20 mouse cellular contexts compared by ENCODE assay signal in genomic region chr2:161833846-161834245, GRCm38 (mm10).
DNase-seq lines count a peak whose midpoint lies in the region; ATAC-seq and TF ChIP-seq lines count a peak whose summit lies in the region.
"Had no signal": no experiment of that assay in that cellular context is flagged by ENCODE, and none has a peak within 500 bp of the region (broad histone marks: within the 10 kb centered on the region; RNA-seq: fewer than 3 reads in every experiment).

No protein-coding gene starts in this region.

- H3K9ac ChIP-seq in midbrain, embryonic 11.5 days (ENCODE audit: low read length), result no peak overlapping the region
- H3K9ac ChIP-seq in midbrain, embryonic 13.5 days (replicated peaks), result no peak overlapping the region
- H3K9ac ChIP-seq in hindbrain, embryonic 12.5 days, result no peak overlapping the region
- H3K9ac ChIP-seq: embryonic facial prominence, embryonic 13.5 days; forebrain, embryonic 13.5 days; hindbrain, embryonic 13.5 days had no signal

- no peaks in the 10 kb centered on the region for H3K36me3 ChIP-seq in midbrain, embryonic 11.5 days (ENCODE audit: control insufficient read depth, insufficient read depth, low read length)
- H3K36me3 ChIP-seq in midbrain, embryonic 13.5 days, result no peaks in the 10 kb centered on the region
- no peaks in the 10 kb centered on the region for H3K36me3 ChIP-seq in hindbrain, embryonic 12.5 days
- H3K36me3 ChIP-seq: embryonic facial prominence, embryonic 13.5 days; heart, embryonic 10.5 days; hindbrain, embryonic 13.5 days had no signal

- no peak for TF ChIP-seq POLR2A in cerebellum, adult 2 months (IDR thresholded peaks at IDR 0.05; ENCODE audit: borderline replicate concordance, insufficient read depth, low read length)
- no peak for TF ChIP-seq POLR2A in embryonic fibroblast, embryonic 13.5 days (IDR thresholded peaks at IDR 0.05; ENCODE audit: low read depth, low read length)

- no peaks in the 10 kb centered on the region for H3K27me3 ChIP-seq in midbrain, embryonic 11.5 days (ENCODE audit: control insufficient read depth, insufficient read depth, low read length)
- no peaks in the 10 kb centered on the region for H3K27me3 ChIP-seq in midbrain, embryonic 13.5 days
- H3K27me3 ChIP-seq in cerebellum, adult 2 months (ENCODE audit: control insufficient read depth, insufficient read depth, low read length), result no peaks in the 10 kb centered on the region; the same call in 1 of the 2 replicates
- H3K27me3 ChIP-seq in hindbrain, embryonic 12.5 days, result no peaks in the 10 kb centered on the region
- H3K27me3 ChIP-seq: embryonic facial prominence, embryonic 13.5 days; forebrain, embryonic 13.5 days; hindbrain, embryonic 13.5 days had no signal

- peak; percentile 39 for DNase-seq in midbrain, embryonic 11.5 days (ENCODE audit: low spot score, missing footprints)
- DNase-seq in cerebellum, adult 2 months, result peak; percentile 55 to 77
- peak; percentile 27 to 60 for DNase-seq in cerebellum, postnatal 10 days
- no peak for DNase-seq in urinary bladder, adult 18-20 months (ENCODE audit: low spot score in 2 of 2)
- no peak for DNase-seq in frontal cortex, adult 2 months (ENCODE audit: extremely low spot score in 1 of 2, low spot score in 1 of 2)
- DNase-seq: adrenal gland, adult 8-10 months; adrenal gland, postnatal 36 days; gastrocnemius, postnatal 36 days; heart, adult 18-20 months; heart, postnatal 10 days; heart, postnatal 4 days; kidney, adult 18-20 months had no signal

- no peak overlapping the region for H3K27ac ChIP-seq in midbrain, embryonic 11.5 days (ENCODE audit: low read depth, low read length)
- H3K27ac ChIP-seq in midbrain, embryonic 13.5 days, result no peak overlapping the region
- no peak overlapping the region for H3K27ac ChIP-seq in cerebellum, adult 2 months (ENCODE audit: insufficient read depth, low read length)
- peak overlapping the region; percentile 41; the same call in 1 of the 2 replicates for H3K27ac ChIP-seq in embryonic fibroblast, embryonic 13.5 days (ENCODE audit: insufficient read depth, low read length)
- no peak overlapping the region for H3K27ac ChIP-seq in hindbrain, embryonic 12.5 days
- H3K27ac ChIP-seq: embryonic facial prominence, embryonic 13.5 days; forebrain, embryonic 13.5 days; heart, embryonic 10.5 days; hindbrain, embryonic 13.5 days; hindbrain, postnatal 0 days had no signal

- H3K4me3 ChIP-seq in midbrain, embryonic 11.5 days (ENCODE audit: low read depth, low read length), result no peak overlapping the region
- no peak overlapping the region for H3K4me3 ChIP-seq in midbrain, embryonic 13.5 days (replicated peaks)
- no peak overlapping the region for H3K4me3 ChIP-seq in cerebellum, adult 2 months (replicated peaks; ENCODE audit: insufficient read depth, low read depth, low read length)
- no peak overlapping the region for H3K4me3 ChIP-seq in embryonic fibroblast, embryonic 13.5 days (ENCODE audit: insufficient read depth, low read length)
- H3K4me3 ChIP-seq in hindbrain, embryonic 12.5 days, result no peak overlapping the region
- H3K4me3 ChIP-seq: embryonic facial prominence, embryonic 13.5 days; forebrain, embryonic 13.5 days; heart, embryonic 10.5 days; hindbrain, embryonic 13.5 days had no signal

- 87% methylated on average over 2 of the region's 2 CpGs for WGBS in midbrain, embryonic 11.5 days
- 84% methylated on average over 2 of the region's 2 CpGs for WGBS in midbrain, embryonic 13.5 days
- WGBS in cerebellum, adult 2 months, result 23% methylated on average over 2 of the region's 2 CpGs
- WGBS in hindbrain, embryonic 12.5 days, result 77% methylated on average over 2 of the region's 2 CpGs

- H3K9me3 ChIP-seq in midbrain, embryonic 11.5 days (ENCODE audit: control insufficient read depth, low read length), result no peaks in the 10 kb centered on the region
- H3K9me3 ChIP-seq in midbrain, embryonic 13.5 days, result no peaks in the 10 kb centered on the region
- no peaks in the 10 kb centered on the region for H3K9me3 ChIP-seq in hindbrain, embryonic 12.5 days (replicated peaks)
- H3K9me3 ChIP-seq: embryonic facial prominence, embryonic 13.5 days; forebrain, embryonic 13.5 days; heart, embryonic 10.5 days; hindbrain, embryonic 13.5 days had no signal

- H3K4me1 ChIP-seq in midbrain, embryonic 11.5 days (ENCODE audit: control insufficient read depth, insufficient read depth, low read length), result no peaks in the 10 kb centered on the region
- H3K4me1 ChIP-seq in midbrain, embryonic 13.5 days (replicated peaks), result no peaks in the 10 kb centered on the region
- H3K4me1 ChIP-seq in cerebellum, adult 2 months (ENCODE audit: control insufficient read depth, insufficient read depth, low read length), result peaks cover 13% of the 10 kb centered on the region; the same call in 1 of the 2 replicates
- H3K4me1 ChIP-seq in embryonic fibroblast, embryonic 13.5 days (ENCODE audit: control insufficient read depth, insufficient read depth, low read length), result no peaks in the 10 kb centered on the region
- no peaks in the 10 kb centered on the region for H3K4me1 ChIP-seq in hindbrain, embryonic 12.5 days
- H3K4me1 ChIP-seq: embryonic facial prominence, embryonic 13.5 days; forebrain, embryonic 13.5 days; hindbrain, embryonic 13.5 days had no signal

- H3K4me2 ChIP-seq in midbrain, embryonic 11.5 days, result no peak overlapping the region
- no peak overlapping the region for H3K4me2 ChIP-seq in midbrain, embryonic 13.5 days (replicated peaks)
- no peak overlapping the region for H3K4me2 ChIP-seq in hindbrain, embryonic 12.5 days (replicated peaks)
- H3K4me2 ChIP-seq: embryonic facial prominence, embryonic 13.5 days; forebrain, embryonic 13.5 days; hindbrain, embryonic 13.5 days had no signal

- TF ChIP-seq CTCF in cerebellum, adult 2 months (IDR thresholded peaks at IDR 0.05; ENCODE audit: borderline replicate concordance, insufficient read depth, low read depth, low read length), result no peak
- TF ChIP-seq CTCF in embryonic fibroblast, embryonic 13.5 days (IDR thresholded peaks at IDR 0.05; ENCODE audit: borderline replicate concordance, insufficient read depth, low read length), result no peak

- no peak for ATAC-seq in midbrain, embryonic 11.5 days (ENCODE audit: low FRiP score)
- no peak for ATAC-seq in midbrain, embryonic 13.5 days
- ATAC-seq in hindbrain, embryonic 12.5 days (ENCODE audit: low FRiP score), result no peak
- ATAC-seq: forebrain, embryonic 13.5 days; hindbrain, postnatal 0 days had no signal

Comparison
In these comparisons a context has a peak if more than half of its experiments do, and no peak if none do; other contexts are left out.
1. DNase-seq: peak in midbrain, embryonic 11.5 days (single experiment), cerebellum, adult 2 months (2 of 2) and cerebellum, postnatal 10 days (2 of 2); none in urinary bladder, adult 18-20 months (0 of 2) and frontal cortex, adult 2 months (0 of 2).